Comparison of ENCODE assay signal across 8 mouse cellular contexts in the genomic region with DNA sequence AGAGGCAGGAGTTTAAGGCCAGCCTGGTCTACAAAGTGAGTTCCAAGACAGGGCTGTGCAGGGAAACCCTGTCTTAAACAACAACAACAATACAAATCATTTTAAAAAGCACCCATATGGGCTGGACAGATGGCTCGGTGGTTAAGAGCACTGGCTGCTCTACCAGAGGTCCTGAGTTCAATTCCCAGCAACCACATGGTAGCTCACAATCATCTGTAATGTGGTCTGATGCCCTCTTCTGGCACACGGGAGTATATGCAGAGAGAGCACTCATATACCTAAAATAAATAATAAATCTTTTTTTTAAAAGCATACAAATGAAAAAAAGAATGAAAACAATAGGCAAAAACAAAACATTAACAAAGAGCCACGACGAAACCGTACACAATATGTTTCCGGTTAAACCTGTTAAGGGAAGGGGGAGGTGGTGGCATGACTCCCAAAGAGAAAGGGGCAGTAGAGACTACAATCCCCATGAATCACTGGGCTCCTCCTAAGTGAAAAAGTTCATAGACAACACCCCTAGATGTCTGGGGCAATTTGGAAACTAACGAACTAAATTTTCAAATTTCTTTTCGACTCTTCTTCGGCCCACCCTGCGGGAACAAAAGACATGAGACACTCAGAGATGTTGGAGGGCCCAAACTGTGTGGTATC. TPM values are rescaled to one million over a fixed set of nuclear protein-coding genes. Genes with fewer than 3 reads are reported as not detected.
A peak's percentile ranks its signal among the peaks of the same experiment; 100 is the strongest.
DNase-seq lines count a peak whose midpoint lies in the region; ATAC-seq and TF ChIP-seq lines count a peak whose summit lies in the region.

No protein-coding gene starts in this region.

- TF ChIP-seq POLR2A in MEL (IDR thresholded peaks at IDR 0.05; ENCODE audit: control insufficient read depth in 1 of 2, insufficient read depth in 1 of 2, low read depth in 1 of 2, low read length in 2 of 2, poor library complexity in 1 of 2): no peak
- TF ChIP-seq POLR2A in limb, embryonic 14.5 days (IDR thresholded peaks at IDR 0.05; ENCODE audit: borderline replicate concordance, extremely low read depth, insufficient read depth, insufficient read length): no peak

- no peak; the same call in none of the 2 replicates for TF ChIP-seq RAD21 in MEL (IDR thresholded peaks at IDR 0.05; ENCODE audit: low read depth, low read length)

- DNase-seq in heart, postnatal 14 days: no peak
- peak; percentile 89 for DNase-seq in MEL (ENCODE audit: low read depth, low spot score)
- DNase-seq in fat pad, adult 2 months (ENCODE audit: extremely low read depth, low read depth, low spot score): peak; percentile 45
- DNase-seq in limb, embryonic 14.5 days (ENCODE audit: low spot score): peak; percentile 87
- no peak for DNase-seq in T-cell, adult 2 months (ENCODE audit: low spot score)
- no peak for DNase-seq in cerebellum, postnatal 25 days

- no peaks in the 10 kb centered on the region for H3K9me3 ChIP-seq in heart, embryonic 15.5 days (replicated peaks)
- no peaks in the 10 kb centered on the region for H3K9me3 ChIP-seq in MEL (replicated peaks; ENCODE audit: insufficient read depth, low read length)
- H3K9me3 ChIP-seq in limb, embryonic 14.5 days (ENCODE audit: control insufficient read depth, low read length): no peaks in the 10 kb centered on the region
- no peaks in the 10 kb centered on the region for H3K9me3 ChIP-seq in neural tube, embryonic 13.5 days

- ATAC-seq in heart, embryonic 15.5 days (replicated peaks; ENCODE audit: insufficient number of reproducible peaks, insufficient read depth, low FRiP score, low read depth): peak; percentile 47
- ATAC-seq in limb, embryonic 14.5 days (ENCODE audit: low FRiP score, low read depth): peak; percentile 80
- ATAC-seq in neural tube, embryonic 13.5 days (ENCODE audit: low read depth): peak; percentile 70

- H3K27ac ChIP-seq in heart, embryonic 15.5 days: peak overlapping the region; percentile 99
- peak overlapping the region; percentile 93 for H3K27ac ChIP-seq in MEL (ENCODE audit: control insufficient read depth, low read depth, low read length)
- H3K27ac ChIP-seq in limb, embryonic 14.5 days (replicated peaks; ENCODE audit: low read depth, low read length): peak overlapping the region; percentile 98
- peak overlapping the region; percentile 93 for H3K27ac ChIP-seq in neural tube, embryonic 13.5 days (replicated peaks)

- intact Hi-C loops in heart, postnatal 14 days (cut with DNase I): loop anchor here (5.0 kb wide), 1 partner anchor 59 kb away; a partner anchor contains a TSS

- peaks cover 43% of the 10 kb centered on the region for H3K36me3 ChIP-seq in heart, embryonic 15.5 days
- peaks cover 0 to 5% of the 10 kb centered on the region in 2 experiments; a peak in 2 of 4 replicates for H3K36me3 ChIP-seq in MEL (ENCODE audit: control insufficient read depth in 1 of 2, insufficient read depth in 2 of 2, low read length in 2 of 2)
- H3K36me3 ChIP-seq in limb, embryonic 14.5 days (ENCODE audit: control insufficient read depth, insufficient read depth, low read length): peaks cover 39% of the 10 kb centered on the region
- peaks cover 38% of the 10 kb centered on the region for H3K36me3 ChIP-seq in neural tube, embryonic 13.5 days

- peak overlapping the region; percentile 78 for H3K9ac ChIP-seq in heart, embryonic 15.5 days
- peak overlapping the region; percentile 81 for H3K9ac ChIP-seq in MEL (ENCODE audit: control insufficient read depth, low read depth, low read length, poor library complexity, severe bottlenecking)
- H3K9ac ChIP-seq in limb, embryonic 14.5 days (ENCODE audit: low read depth, low read length, severe bottlenecking): peak overlapping the region; percentile 76
- H3K9ac ChIP-seq in neural tube, embryonic 13.5 days: peak overlapping the region; percentile 72

- H3K27me3 ChIP-seq in heart, embryonic 15.5 days: no peaks in the 10 kb centered on the region
- H3K27me3 ChIP-seq in MEL (ENCODE audit: control insufficient read depth in 1 of 2, insufficient read depth in 2 of 2, low read length in 2 of 2): no peaks in the 10 kb centered on the region
- H3K27me3 ChIP-seq in limb, embryonic 14.5 days (ENCODE audit: control insufficient read depth, insufficient read depth, low read length): no peaks in the 10 kb centered on the region
- H3K27me3 ChIP-seq in neural tube, embryonic 13.5 days: peaks cover 9% of the 10 kb centered on the region; the same call in 1 of the 2 replicates

- TF ChIP-seq EP300 in MEL (IDR thresholded peaks at IDR 0.05; ENCODE audit: low read depth in 1 of 2, low read length in 2 of 2): no peak

- H3K4me1 ChIP-seq in heart, embryonic 15.5 days (replicated peaks): peaks cover 18% of the 10 kb centered on the region
- H3K4me1 ChIP-seq in MEL (ENCODE audit: control insufficient read depth in 1 of 2, insufficient read depth in 2 of 2, low read length in 2 of 2): peaks cover 0 to 5% of the 10 kb centered on the region in 2 experiments; a peak in 1 of 4 replicates
- H3K4me1 ChIP-seq in limb, embryonic 14.5 days (ENCODE audit: control insufficient read depth, insufficient read depth, low read length): peaks cover 11% of the 10 kb centered on the region
- H3K4me1 ChIP-seq in neural tube, embryonic 13.5 days (replicated peaks): peaks cover 18% of the 10 kb centered on the region

- H3K4me2 ChIP-seq in heart, embryonic 15.5 days: peak overlapping the region; percentile 93
- H3K4me2 ChIP-seq in limb, embryonic 14.5 days (replicated peaks; ENCODE audit: low read depth, low read length, severe bottlenecking): peak overlapping the region; percentile 44
- H3K4me2 ChIP-seq in neural tube, embryonic 13.5 days: peak overlapping the region; percentile 87

- WGBS in heart, embryonic 15.5 days: 4% methylated on average over 10 of the region's 10 CpGs
- WGBS in limb, embryonic 14.5 days: 2% methylated on average over 10 of the region's 10 CpGs
- WGBS in neural tube, embryonic 13.5 days: 5% methylated on average over 10 of the region's 10 CpGs

- peaks cover 2% of the 10 kb centered on the region; the same call in 1 of the 2 replicates for H3K79me2 ChIP-seq in MEL (ENCODE audit: control insufficient read depth, insufficient read depth, low read length, poor library complexity)

- TF ChIP-seq CTCF in MEL (IDR thresholded peaks at IDR 0.05 in 2 of 3, conservative IDR thresholded peaks at IDR 0.05 in 1 of 3; ENCODE audit: control insufficient read depth in 1 of 3, insufficient read depth in 1 of 3, low read depth in 2 of 3, low read length in 3 of 3, poor library complexity in 1 of 3, severe bottlenecking in 1 of 3): peak in 2 of 3 experiments; percentile 25 to 45; a peak in 4 of 6 replicates

- peak overlapping the region; percentile 80 for H3K4me3 ChIP-seq in heart, embryonic 15.5 days
- H3K4me3 ChIP-seq in MEL (ENCODE audit: control insufficient read depth in 1 of 2, insufficient read depth in 1 of 2, low read depth in 2 of 2, low read length in 2 of 2): peak overlapping the region; percentile 48 to 71
- H3K4me3 ChIP-seq in limb, embryonic 14.5 days (replicated peaks; ENCODE audit: low read length): peak overlapping the region; percentile 71
- peak overlapping the region; percentile 64 for H3K4me3 ChIP-seq in neural tube, embryonic 13.5 days

RNA-seq across cellular contexts. Expression of a gene that starts 0.4 kb away (rescaled TPM):
- 155 and 176 TPM in 2 replicates for polyA plus RNA-seq in heart, embryonic 15.5 days (2015; fragmentation: Nextera tagmentation; extraction: Ambion mirVana)
- total RNA-seq in heart, postnatal 14 days (2021): 100 to 1,000 TPM; 425 to 488 TPM
- 1.2 and 1.5 TPM in 2 replicates for total RNA-seq in MEL (2012; rRNA removed)
- polyA plus RNA-seq in MEL (2012; ENCODE audit: insufficient read depth in 1 of 2, insufficient read length in 2 of 2, low read depth in 1 of 2, low replicate concordance in 2 of 2, missing spikeins in 1 of 2): 10 to 100 TPM in 1 of 2 experiments, not detected in 1; 12.4 TPM
- polyA plus RNA-seq in limb, embryonic 14.5 days (2012; rRNA removed): 15.4 and 18.6 TPM in 2 replicates
- 15.7 and 16.8 TPM in 2 replicates for polyA plus RNA-seq in limb, embryonic 14.5 days (2014; fragmentation: Nextera tagmentation; extraction: Ambion mirVana)
- 6.6 TPM in 2 replicates for polyA plus RNA-seq in neural tube, embryonic 13.5 days (2015; fragmentation: Nextera tagmentation; extraction: Ambion mirVana)

RNA-seq across cellular contexts. Expression of a gene that starts 0.5 kb away (rescaled TPM):
- polyA plus RNA-seq in heart, embryonic 15.5 days (2015; fragmentation: Nextera tagmentation; extraction: Ambion mirVana): 8.0 and 9.4 TPM in 2 replicates
- 1 to 10 TPM; 4.6 to 5.3 TPM for total RNA-seq in heart, postnatal 14 days (2021)
- 2.3 and 2.4 TPM in 2 replicates for total RNA-seq in MEL (2012; rRNA removed)
- polyA plus RNA-seq in MEL (2012; ENCODE audit: insufficient read depth in 1 of 2, insufficient read length in 2 of 2, low read depth in 1 of 2, low replicate concordance in 2 of 2, missing spikeins in 1 of 2): 1 to 10 TPM in 1 of 2 experiments, not detected in 1; 8.9 TPM
- 31.8 and 47.3 TPM in 2 replicates for polyA plus RNA-seq in limb, embryonic 14.5 days (2012; rRNA removed)
- 9.4 and 10.8 TPM in 2 replicates for polyA plus RNA-seq in limb, embryonic 14.5 days (2014; fragmentation: Nextera tagmentation; extraction: Ambion mirVana)
- 6.7 and 8.6 TPM in 2 replicates for polyA plus RNA-seq in neural tube, embryonic 13.5 days (2015; fragmentation: Nextera tagmentation; extraction: Ambion mirVana)

RNA-seq across cellular contexts. Expression of a gene that starts 8.1 kb away (rescaled TPM):
- polyA plus RNA-seq in heart, embryonic 15.5 days (2015; fragmentation: Nextera tagmentation; extraction: Ambion mirVana): 32.7 and 33.1 TPM in 2 replicates
- 10 to 100 TPM; 14.4 to 16.4 TPM for total RNA-seq in heart, postnatal 14 days (2021)
- 10.9 and 12.0 TPM in 2 replicates for total RNA-seq in MEL (2012; rRNA removed)
- polyA plus RNA-seq in MEL (2012; ENCODE audit: insufficient read depth in 1 of 2, insufficient read length in 2 of 2, low read depth in 1 of 2, low replicate concordance in 2 of 2, missing spikeins in 1 of 2): 10 to 100 TPM in 1 of 2 experiments, not detected in 1; 49.8 TPM
- polyA plus RNA-seq in limb, embryonic 14.5 days (2012; rRNA removed): 35.8 and 38.7 TPM in 2 replicates
- polyA plus RNA-seq in limb, embryonic 14.5 days (2014; fragmentation: Nextera tagmentation; extraction: Ambion mirVana): 38.5 and 45.8 TPM in 2 replicates
- 60.9 and 62.9 TPM in 2 replicates for polyA plus RNA-seq in neural tube, embryonic 13.5 days (2015; fragmentation: Nextera tagmentation; extraction: Ambion mirVana)

RNA-seq across cellular contexts. Expression of a gene that starts 11.5 kb away (rescaled TPM):
- 90.0 and 97.8 TPM in 2 replicates for polyA plus RNA-seq in heart, embryonic 15.5 days (2015; fragmentation: Nextera tagmentation; extraction: Ambion mirVana)
- 10 to 100 TPM; 63.8 to 65.6 TPM for total RNA-seq in heart, postnatal 14 days (2021)
- 67.2 and 74.2 TPM in 2 replicates for total RNA-seq in MEL (2012; rRNA removed)
- polyA plus RNA-seq in MEL (2012; ENCODE audit: insufficient read depth in 1 of 2, insufficient read length in 2 of 2, low read depth in 1 of 2, low replicate concordance in 2 of 2, missing spikeins in 1 of 2): 10 to 100 TPM in 1 of 2 experiments, not detected in 1; 72.5 TPM
- 71.8 and 75.8 TPM in 2 replicates for polyA plus RNA-seq in limb, embryonic 14.5 days (2012; rRNA removed)
- polyA plus RNA-seq in limb, embryonic 14.5 days (2014; fragmentation: Nextera tagmentation; extraction: Ambion mirVana): 95.6 and 99.2 TPM in 2 replicates
- 92.6 and 113 TPM in 2 replicates for polyA plus RNA-seq in neural tube, embryonic 13.5 days (2015; fragmentation: Nextera tagmentation; extraction: Ambion mirVana)

RNA-seq across cellular contexts. Expression of a gene that starts 11.6 kb away (rescaled TPM):
- polyA plus RNA-seq in heart, embryonic 15.5 days (2015; fragmentation: Nextera tagmentation; extraction: Ambion mirVana): 8.4 and 10.8 TPM in 2 replicates
- 1 to 10 TPM; 1.9 to 2.4 TPM for total RNA-seq in heart, postnatal 14 days (2021)
- 1.4 and 1.9 TPM in 2 replicates for total RNA-seq in MEL (2012; rRNA removed)
- 1 to 10 TPM in 1 of 2 experiments, not detected in 1; 4.2 TPM for polyA plus RNA-seq in MEL (2012; ENCODE audit: insufficient read depth in 1 of 2, insufficient read length in 2 of 2, low read depth in 1 of 2, low replicate concordance in 2 of 2, missing spikeins in 1 of 2)
- polyA plus RNA-seq in limb, embryonic 14.5 days (2012; rRNA removed): 7.3 and 8.9 TPM in 2 replicates
- 5.0 and 7.4 TPM in 2 replicates for polyA plus RNA-seq in limb, embryonic 14.5 days (2014; fragmentation: Nextera tagmentation; extraction: Ambion mirVana)
- 14.5 and 15.1 TPM in 2 replicates for polyA plus RNA-seq in neural tube, embryonic 13.5 days (2015; fragmentation: Nextera tagmentation; extraction: Ambion mirVana)

Comparison
In these comparisons a context has a peak if more than half of its experiments do, and no peak if none do; other contexts are left out.
1. DNase-seq: peak in MEL (single experiment), fat pad, adult 2 months (single experiment) and limb, embryonic 14.5 days (single experiment); none in heart, postnatal 14 days (0 of 2), T-cell, adult 2 months (single experiment) and cerebellum, postnatal 25 days (0 of 2).
2. Peak in every context shown above with its lines, with median percentiles within 50 percentile points of each other: ATAC-seq, H3K27ac ChIP-seq, H3K4me2 ChIP-seq, H3K4me3 ChIP-seq and H3K9ac ChIP-seq.